Mouse (Mus musculus) skeletal muscle tissue, adult 2 months (tissue): ENCODE measurements around the gene Prkce.
A peak's percentile ranks its signal among the peaks of the same experiment; 100 is the strongest.

Experiments
- DNase-seq: peaks from one replicate; pipeline ENCODE4 v3.0.0-alpha.2; 2012; ENCODE audit warnings: low read depth, low spot score

Gene Prkce

DNA sequence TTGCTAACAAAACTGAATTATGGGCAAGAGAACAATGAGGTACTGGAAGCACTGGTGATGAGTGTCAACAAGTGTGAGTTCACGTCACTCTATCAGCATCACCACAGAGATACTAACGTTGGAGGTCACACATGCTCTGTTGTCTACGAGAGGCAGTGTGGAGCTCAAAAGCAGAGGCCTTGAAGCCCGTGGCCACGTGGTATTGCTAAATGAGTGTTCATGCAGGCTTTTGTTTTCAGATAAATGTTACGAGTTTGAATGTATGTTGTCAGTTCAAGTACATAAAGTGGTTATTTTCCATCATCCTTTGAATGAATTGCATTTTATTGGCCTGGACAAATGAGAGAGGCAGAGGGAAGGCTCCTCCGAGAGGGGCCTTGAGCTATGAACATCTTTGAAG is 276.3 kb downstream of the Prkce start:
- DNase-seq = no peak

DNA sequence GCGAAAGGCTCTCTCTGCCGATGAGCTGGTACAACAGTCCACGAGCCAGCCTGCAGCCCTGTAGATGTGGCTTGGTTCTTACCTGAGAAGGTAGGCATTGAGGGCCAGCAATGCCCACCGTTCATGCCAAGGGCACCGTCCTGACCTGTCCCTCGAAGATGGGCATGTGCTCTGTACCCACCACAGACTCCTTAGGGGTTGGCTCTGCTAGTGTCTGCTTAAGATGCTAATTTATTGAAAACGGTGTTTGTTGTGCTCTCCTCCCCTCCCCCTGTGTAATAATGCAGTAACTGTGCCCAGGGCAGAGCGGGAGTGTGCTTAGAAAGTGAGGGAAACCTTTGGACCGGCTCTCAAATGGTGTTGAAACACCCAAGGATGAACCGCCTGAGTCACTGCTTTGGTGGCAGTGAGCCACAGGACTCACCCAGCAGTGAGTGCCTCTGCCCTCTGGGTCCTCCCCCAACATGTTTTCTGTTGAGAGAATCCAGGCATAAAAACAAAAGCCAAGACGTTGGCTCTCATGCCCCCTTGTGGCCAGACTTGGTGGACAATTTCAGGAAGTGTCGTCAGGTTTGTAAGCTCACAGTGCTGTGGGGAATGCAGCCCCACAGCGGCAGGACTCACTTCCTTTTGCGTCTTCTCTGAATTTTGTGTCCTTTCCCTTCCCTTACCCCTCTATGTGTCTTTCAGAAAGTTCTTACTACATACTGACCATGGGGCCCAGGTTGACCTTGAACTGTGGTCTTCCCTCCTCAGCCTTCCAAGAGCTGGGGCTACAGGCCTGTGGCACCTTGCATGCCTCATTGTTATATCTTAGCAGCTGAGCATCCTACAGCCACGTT is 277.2 kb downstream of the Prkce start:
- peak; percentile 94 for DNase-seq

DNA sequence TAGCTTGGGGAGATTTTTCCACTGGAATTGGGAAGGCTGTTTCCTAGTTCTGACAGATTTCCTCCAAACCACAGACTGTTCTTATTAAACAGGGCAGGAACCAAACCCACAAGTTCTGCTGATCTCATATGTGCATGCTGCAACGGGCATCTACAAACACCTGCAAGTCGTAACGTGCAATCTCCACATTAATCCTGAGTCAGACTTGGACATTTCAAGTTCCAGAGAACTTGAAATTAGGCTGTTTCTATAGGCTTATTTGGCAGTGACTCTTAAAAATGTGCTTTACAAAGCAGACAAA is 277.8 kb downstream of the Prkce start:
- DNase-seq = no peak

DNA sequence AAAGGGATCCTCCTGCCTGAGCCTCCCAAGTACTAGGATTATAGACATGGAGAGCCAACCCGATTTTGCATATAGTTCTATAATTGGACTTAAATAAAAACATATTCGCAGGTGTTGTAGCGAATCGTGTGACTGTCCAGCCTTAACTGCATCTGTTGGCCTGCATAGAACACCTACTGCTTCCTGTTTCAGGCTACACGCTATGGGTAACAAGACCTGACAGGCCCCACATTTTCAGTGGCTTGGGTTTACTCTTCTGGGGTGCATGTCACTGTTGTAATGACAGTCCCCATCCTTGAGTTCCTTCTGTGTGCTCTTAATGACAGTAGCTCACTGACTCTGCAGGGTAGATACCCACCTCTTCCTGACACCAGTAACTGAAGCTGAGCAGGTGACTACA is 278.3 kb downstream of the Prkce start:
- DNase-seq = no peak

DNA sequence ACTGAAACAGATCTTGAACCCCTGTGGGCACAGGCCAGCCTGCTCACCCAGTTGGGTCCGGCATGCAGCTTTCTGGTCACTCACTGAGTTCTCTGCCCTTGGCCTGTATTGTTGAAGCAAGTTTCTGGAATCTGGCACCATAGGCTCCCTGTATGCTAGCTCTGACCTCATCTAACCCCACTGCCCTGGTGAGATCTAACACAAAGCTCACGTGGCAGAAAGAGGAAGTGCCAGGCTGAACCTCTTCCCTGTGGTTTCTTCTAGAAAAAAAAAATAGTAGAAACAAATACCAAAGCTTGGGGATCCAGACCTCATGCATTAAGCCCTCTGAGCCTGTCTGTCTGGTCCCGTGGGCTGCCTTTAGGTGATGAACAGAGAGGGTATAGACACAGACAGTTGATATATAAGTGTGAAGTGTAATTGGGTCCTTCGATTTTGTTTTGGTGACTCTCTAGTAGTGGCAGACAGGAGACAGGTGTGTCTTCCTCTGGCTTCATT is 279.6 kb downstream of the Prkce start:
- no peak for DNase-seq

DNA sequence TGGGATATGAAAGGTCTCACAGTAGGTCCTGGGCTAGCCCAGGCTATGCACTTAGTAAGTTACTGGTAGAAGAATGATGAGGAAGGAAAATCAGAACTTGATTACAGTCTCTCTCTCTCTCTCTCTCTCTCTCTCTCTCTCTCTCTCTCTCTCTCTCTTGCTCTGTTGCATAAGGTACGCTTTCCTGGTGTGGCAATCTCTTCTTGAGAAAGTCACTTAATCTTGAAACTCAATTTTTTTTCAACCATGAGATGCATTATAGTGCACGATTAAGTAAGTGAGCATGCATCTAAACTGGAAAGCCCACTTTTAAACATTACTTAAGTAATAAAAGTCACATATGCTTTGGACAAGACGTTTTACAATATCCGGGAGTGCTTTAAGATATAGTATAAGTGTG is 285.3 kb downstream of the Prkce start:
- DNase-seq = no peak

DNA sequence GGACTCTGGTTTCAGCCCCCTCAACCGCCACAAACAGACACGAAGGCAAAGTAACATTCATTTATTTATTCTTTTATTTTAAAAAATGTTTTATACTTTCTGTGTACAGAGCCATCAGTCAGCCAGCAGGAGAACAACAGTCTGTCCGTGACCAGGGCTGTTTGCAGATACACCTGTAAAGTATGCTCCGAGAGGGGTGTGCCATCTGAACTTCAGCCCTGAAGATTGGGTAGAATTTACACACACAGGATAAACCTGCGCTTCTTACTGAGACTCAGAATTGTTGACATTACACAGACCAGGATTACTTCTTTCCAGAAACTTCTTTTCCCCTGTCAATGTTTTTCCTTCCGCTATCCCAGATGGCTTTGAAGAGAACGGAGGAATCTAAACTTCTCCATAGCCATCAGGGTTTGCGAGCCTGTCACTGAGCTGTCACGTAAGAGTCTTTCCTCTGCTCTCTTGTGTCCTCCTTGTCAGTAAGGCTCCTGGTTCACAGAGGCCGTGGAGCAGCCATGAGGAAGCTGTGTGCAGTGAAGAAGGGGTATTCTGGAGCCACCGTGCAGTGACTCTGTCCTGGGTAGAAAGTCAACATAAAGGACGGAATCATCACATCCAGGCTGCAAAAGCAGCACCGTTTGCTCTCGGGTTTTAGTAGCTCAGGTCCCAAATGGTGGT is 286.2 kb downstream of the Prkce start:
- DNase-seq = no peak

DNA sequence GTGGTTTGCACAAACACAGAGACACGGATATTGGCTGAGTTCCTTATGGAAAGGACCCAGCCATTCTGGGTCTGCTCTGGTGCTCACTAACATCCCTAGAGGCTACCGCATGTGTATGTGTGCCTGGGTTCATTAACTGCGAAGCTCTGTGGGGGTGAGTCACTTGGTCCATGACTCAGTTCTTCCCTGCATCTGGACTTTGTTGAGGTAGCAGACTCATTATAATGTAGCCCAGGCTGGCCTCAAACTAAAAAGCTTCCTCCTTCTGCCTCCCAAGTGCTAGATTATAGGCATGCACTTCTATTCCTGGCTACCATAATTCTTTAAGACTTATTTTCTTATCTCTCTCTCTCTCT is 286.7 kb downstream of the Prkce start:
- no peak for DNase-seq

DNA sequence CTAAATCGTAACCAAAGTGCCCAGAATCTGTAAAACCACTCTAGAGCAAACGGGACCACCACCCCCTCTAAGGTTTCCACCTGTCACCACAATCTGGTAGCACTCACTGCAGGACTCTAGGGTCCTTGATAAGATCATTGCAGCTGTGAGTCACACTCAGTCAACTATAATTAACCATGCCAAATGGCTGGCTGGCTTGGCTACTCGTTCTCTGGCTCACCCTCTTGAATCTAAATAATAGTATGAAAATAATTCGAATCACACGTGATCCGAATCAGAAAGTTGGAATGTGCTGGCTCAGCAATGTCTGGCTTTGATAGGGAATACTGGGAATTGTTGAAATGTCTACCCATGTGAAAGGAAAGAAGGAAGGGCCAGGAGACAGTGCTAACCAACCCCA is 288.9 kb downstream of the Prkce start:
- DNase-seq = no peak

DNA sequence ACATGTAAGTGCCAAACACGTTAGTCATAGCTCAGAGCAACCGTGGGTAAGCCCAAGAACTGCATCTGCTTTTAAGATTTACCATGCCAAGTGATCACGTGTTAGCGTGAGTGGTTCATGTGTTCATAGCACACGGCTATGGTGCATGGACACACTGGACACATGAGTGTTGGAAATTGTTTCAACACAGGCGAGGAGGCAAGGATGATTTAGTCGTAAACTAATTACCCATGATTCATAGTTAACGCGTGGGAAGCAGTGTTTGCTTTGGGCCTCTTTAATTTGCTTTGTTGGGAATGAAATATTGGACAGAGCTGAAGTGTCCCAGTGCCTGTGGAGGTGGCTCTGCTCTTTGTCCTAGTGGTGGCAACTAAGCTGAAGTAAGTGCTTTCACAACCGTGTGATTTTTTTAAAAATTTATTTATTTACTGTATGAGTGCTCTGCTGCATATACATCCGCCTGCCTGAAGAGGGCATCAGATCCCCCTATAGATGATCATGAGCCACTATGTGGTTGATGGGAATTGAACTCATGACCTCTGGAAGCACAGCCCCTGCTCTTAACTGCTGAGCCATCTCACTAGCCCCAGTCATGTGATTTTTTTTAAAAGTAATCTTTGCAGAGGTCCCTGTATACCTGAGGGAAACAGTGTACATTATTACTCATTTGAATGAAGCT is 290.9 kb downstream of the Prkce start:
- no peak for DNase-seq

DNA sequence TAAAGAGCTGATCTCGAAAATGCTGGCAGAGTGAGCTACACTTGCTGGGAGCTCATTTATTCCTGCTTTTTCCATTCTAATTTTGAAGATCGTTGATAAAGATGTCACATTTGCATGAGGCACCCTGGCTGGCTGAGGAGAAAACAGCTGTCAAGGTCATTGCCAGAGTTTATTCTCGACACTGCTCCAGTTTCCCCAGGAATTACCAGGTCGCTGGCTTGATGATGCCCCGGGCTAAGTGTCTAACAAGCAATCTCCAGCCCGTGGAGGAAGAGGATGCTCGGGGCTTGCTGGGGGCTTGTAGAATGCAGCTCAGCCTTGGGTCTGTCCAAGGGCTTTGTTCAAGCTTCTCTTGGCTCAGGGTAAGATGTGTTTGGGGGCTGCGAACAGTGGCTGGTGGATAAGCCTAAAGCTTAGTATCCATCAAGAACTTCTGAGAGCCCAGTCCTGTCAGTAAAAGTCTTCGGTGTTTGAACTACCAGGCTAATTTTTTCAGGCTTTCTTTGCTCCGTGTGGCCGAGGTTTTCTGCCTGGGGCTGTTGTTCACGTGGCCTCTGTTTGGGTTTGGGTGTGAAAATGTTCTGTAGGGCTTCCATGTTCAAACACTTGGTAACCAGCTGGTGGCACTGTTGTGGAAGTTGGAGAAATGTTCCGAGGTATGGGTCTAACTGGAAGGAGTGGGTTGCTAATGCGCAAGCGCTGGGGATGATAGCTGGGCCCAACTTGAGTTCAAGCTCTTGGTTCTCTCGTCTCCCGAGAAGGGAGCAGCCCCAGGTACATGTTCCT is 293.3 kb downstream of the Prkce start:
- DNase-seq = no peak

DNA sequence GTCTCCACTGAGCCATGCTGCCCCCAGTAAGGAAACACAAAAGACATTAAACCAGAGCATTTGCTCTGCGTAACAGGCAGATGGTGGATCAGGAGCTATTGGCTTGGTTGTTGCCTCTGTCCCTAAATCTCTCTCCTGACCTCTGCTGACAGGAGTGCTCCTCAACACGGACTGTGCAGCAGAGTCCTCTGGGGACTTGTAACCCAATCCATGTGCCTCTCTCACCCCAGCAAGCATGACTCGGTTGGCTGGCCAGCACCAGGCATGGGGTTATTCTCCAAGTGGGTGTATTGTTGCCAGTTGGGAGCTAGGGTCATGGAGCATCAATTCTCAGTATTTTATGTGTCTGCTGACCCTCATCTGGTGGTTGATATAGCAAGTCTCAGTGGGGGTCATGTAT is 295.8 kb downstream of the Prkce start:
- peak; percentile 66 for DNase-seq

DNA sequence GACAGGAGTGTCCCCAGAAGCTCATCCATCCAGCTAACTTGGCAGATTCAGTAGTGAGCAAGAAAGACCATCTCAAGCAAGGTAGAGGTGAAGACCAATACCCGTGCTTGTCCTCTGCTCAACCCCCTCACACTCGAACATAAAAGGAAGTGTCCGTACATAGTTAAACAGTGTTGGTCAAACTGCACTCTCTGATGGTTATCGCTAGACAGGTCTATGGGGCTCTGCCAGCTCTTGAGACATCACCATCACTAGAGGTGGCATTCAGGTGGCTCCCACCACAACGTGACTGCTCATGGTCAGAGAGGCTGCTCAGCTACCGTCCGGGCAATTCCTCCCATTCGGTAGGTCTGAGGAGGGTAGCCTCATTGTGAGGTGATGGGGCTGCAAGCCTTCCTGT is 296.6 kb downstream of the Prkce start:
- DNase-seq = no peak

DNA sequence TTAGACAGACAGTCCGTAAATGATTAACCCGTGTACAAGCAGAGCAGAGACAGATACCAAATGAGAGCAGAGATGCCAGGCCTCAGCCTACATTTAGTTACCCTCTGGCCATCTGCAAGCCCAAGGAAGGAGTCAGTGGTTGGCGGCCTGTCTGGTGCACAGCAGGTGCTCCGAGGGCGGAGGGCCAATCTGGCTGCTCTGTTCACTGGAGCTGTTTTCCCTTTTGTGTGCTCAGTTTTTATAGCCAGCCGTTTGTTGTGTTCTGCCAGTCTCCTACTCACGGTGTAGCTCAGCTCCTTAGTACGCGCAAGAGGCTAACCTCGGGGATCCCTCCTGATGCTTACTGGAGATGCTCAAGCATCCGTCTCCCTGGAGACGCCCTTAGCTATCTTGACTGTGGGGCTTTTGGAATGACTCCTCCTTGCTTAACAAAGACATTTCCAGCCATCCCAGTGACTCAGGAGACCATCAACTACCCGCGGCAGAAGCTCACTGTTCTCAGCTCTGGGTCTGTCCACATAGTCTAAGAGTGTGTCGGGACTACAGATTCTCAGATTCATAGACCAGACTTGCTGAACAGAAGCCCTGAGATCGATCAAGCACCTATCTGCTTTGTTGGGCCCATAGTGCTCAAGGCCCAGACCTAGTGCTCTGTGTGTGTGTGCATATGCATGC is 297.2 kb downstream of the Prkce start:
- no peak for DNase-seq

DNA sequence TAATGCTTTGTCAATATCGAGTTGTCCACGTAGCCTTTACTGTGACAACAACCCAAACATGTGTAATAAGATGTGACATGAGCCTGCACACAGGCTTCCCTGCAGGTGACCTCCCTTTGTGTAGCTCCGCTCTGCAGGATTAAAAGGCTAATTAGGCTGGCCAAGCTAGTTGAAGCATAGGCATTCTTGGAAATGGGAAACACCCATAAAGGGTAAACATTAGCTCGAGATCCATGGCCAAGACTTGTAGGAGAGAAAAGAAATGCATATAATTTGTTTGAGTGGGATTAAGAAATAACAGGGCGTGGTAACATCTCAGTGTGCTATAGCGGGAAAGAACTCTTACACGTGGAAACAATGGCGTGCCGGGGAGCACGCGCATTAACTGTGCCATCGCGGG is 298.3 kb downstream of the Prkce start:
- no peak for DNase-seq

DNA sequence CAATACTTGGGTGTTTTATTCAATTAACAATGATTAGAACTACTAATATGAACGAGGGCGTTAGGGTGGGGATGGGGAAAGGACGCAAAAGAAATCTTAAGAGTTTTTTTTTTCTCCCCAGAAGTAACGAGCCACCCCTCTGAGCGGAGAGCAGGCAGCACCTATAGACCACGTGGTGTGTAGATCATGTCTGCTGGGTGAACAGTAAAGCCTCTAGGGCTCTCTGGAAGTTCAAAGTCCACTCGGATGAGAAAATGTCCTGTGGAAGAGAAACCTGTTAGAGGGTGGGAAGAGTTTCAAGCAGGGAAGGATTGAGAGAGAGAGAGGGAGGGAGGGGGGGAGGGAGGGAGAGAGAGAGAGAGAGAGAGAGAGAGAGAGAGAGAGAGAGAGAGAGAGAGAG is 298.8 kb downstream of the Prkce start:
- DNase-seq = no peak

DNA sequence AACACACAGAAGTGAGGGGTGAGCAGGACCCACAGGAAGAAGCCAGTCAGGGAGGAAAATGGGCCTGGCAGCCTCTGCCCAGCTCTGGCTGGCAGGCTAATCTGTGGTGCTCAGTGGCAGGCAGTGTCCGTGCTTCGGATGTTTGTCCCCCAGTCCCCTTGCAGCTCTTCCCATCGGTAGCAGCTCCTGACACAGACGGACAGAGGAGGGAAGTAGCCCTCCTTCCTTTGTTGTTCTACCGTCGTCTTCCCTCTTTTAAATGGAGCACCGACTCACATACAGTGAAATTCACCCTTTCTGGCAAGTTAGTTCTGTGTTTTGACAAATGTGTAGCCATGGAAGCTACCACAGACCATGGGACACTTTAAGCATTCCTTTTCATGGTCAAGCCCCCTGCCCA is 299.3 kb downstream of the Prkce start:
- no peak for DNase-seq

DNA sequence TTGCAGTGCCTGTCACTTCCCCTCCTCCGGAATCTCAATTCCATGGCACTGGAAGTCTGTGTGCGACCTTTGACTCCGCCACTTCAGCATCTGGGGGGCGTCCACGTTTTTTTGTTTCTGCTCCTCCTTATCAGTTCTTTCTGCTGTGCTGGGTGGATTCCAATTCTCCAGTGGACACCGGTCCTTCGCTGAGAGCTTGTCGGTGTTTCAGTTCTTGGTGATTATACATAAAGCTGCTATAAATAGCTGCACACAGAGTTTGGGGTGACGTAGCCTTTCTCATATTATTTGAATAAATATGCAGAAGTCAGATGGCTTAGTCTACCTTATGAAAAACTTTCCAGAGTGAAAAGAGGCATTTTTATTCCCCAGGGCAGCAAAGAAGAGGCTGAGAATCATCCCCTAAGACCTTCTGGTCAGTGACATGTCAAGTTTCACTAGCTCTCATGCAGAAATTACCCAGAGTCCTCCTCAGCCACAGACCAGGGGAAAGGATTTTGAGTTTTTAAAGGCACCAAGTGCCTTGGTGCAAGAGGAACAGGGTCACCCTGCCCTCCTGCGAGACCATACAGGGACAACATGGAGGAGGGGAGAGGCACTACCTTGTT is 299.8 kb downstream of the Prkce start:
- no peak for DNase-seq

DNA sequence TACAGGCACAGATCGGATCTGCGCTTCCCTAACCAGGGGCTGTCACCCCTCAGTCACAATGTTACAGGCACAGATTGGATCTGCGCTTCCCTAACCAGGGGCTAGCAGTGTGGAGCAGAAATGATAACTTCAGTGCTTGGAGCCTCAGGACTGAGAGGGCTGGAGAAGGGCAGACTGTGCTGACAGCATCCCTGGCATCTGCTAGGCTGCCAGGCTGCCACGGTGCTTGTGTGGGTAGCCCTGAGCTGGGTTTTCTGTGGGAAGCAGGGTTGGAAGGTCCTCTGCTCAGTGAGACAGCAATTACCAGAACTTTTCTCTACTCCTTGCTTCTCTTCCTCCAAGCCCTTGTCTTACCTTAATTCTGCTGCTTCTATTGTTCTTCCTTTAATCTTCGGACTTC is 300.4 kb downstream of the Prkce start:
- no peak for DNase-seq

DNA sequence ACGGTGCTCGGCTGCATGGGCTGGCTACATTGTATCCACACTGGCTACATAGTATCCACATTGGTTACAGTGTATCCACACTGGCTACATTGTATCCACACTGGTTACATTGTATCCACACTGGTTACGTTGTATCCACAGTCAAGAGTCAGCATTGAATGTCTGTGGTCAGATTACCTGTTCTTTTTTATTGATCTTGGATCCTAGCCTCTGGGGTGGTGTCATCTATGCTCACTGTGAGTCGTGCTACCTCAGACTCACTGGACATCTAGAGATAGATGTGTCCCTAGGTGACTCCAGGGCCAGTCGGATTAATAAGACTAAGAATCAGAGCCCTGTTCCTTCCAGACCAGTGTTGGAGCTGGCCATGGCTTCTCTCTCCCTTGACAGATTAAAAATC is 302.6 kb downstream of the Prkce start:
- DNase-seq = no peak

DNA sequence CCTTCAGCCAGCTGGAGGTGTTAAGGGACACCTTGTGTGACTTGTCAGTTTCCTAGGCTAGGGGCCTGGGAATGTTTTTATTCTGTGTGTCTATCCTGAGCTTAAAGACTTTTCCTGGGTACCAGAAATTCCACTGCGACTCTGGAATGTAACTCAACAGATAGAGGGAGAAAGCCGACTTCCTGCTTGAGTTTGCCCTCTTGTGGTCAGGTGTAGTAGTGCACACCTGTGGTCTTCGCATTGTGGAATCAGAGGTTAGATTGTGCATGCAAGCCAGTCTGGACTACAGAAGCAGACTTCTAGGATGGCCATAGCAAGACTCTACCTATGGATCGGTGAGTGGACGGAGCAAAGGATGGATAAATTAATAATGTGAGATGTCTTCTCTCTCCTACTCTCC is 304.1 kb downstream of the Prkce start:
- no peak for DNase-seq
